Mouse (Mus musculus): Measurements from ENCODE around the gene Mgat4a.
"Not testable (repeated sequence)": the region's sequence is repeated elsewhere in the genome, so short reads cannot be mapped to it uniquely, and the experiment has no call there.

Mgat4a gene

GRCm38 (mm10) chr1:37532533-37532840 is 8.3 kb downstream of the Mgat4a start:
- no peak for DNase-seq (ENCODE audit: low spot score)

- DNase-seq (ENCODE audit: low spot score) = no peak
Observed at GRCm38 (mm10) chr1:37531654-37532532, 8.9 kb downstream of the Mgat4a start.

- DNase-seq (ENCODE audit: low spot score) = no peak
Observed at GRCm38 (mm10) chr1:37530061-37530460, 10.8 kb downstream of the Mgat4a start.

- no peak for DNase-seq (ENCODE audit: low spot score)
Observed at GRCm38 (mm10) chr1:37526257-37526656, 14.6 kb downstream of the Mgat4a start.

- DNase-seq (ENCODE audit: low spot score) = no peak
Observed at GRCm38 (mm10) chr1:37524669-37525068, 16.1 kb downstream of the Mgat4a start.

GRCm38 (mm10) chr1:37524122-37524521 is 16.7 kb downstream of the Mgat4a start:
- DNase-seq (ENCODE audit: low spot score) = not testable (repeated sequence)

- not testable (repeated sequence) for DNase-seq (ENCODE audit: low spot score)
Observed at GRCm38 (mm10) chr1:37523548-37523947, 17.3 kb downstream of the Mgat4a start.

- no peak for DNase-seq (ENCODE audit: low spot score)
Observed at GRCm38 (mm10) chr1:37522101-37522500, 18.7 kb downstream of the Mgat4a start.

GRCm38 (mm10) chr1:37518791-37519190 is 22.0 kb downstream of the Mgat4a start:
- DNase-seq (ENCODE audit: low spot score) = no peak

- DNase-seq (ENCODE audit: low spot score) = no peak
Observed at GRCm38 (mm10) chr1:37518124-37518720, 22.6 kb downstream of the Mgat4a start.

GRCm38 (mm10) chr1:37512961-37513431 is 27.8 kb downstream of the Mgat4a start:
- peak; percentile 32 for DNase-seq (ENCODE audit: low spot score)

- DNase-seq (ENCODE audit: low spot score) = peak; percentile 84
Observed at GRCm38 (mm10) chr1:37512109-37512640, 28.6 kb downstream of the Mgat4a start.

- no peak for DNase-seq (ENCODE audit: low spot score)
Observed at GRCm38 (mm10) chr1:37510193-37510592, 30.6 kb downstream of the Mgat4a start.

- DNase-seq (ENCODE audit: low spot score) = no peak
Observed at GRCm38 (mm10) chr1:37509437-37509836, 31.4 kb downstream of the Mgat4a start.

GRCm38 (mm10) chr1:37505348-37505730 is 35.5 kb downstream of the Mgat4a start:
- no peak for DNase-seq (ENCODE audit: low spot score)

- DNase-seq (ENCODE audit: low spot score) = no peak
Observed at GRCm38 (mm10) chr1:37504716-37505347, 36.0 kb downstream of the Mgat4a start.

- DNase-seq (ENCODE audit: low spot score) = no peak
Observed at GRCm38 (mm10) chr1:37503656-37504055, 37.2 kb downstream of the Mgat4a start.

- no peak for DNase-seq (ENCODE audit: low spot score)
Observed at GRCm38 (mm10) chr1:37502354-37502753, 38.5 kb downstream of the Mgat4a start.

- DNase-seq (ENCODE audit: low spot score) = no peak
Observed at GRCm38 (mm10) chr1:37500723-37501122, 40.1 kb downstream of the Mgat4a start.

- not testable (repeated sequence) for DNase-seq (ENCODE audit: low spot score)
Observed at GRCm38 (mm10) chr1:37499395-37499794, 41.4 kb downstream of the Mgat4a start.

- DNase-seq (ENCODE audit: low spot score) = no peak
Observed at GRCm38 (mm10) chr1:37498911-37499310, 41.9 kb downstream of the Mgat4a start.

GRCm38 (mm10) chr1:37496591-37497280 is 44.1 kb downstream of the Mgat4a start:
- DNase-seq (ENCODE audit: low spot score) = peak; percentile 41

Measured in MN1 (cell line).